Mouse (Mus musculus) G1E (cell line): Measurements from ENCODE around the gene Cyb5r1. TPM values are rescaled to one million over a fixed set of nuclear protein-coding genes. Genes with fewer than 3 reads are reported as not detected.
A peak's percentile ranks its signal among the peaks of the same experiment; 100 is the strongest.

ENCODE experiments used
- ATAC-seq: 2 replicates; pipeline ENCODE4 v1.8.0; 2016; ENCODE audit warnings: mild to moderate bottlenecking; ENCODE audit not compliant: insufficient number of reproducible peaks, poor library complexity, low FRiP score, severe bottlenecking; ENCODE audit errors: extremely low read depth
- DNase-seq: peaks from one replicate; pipeline ENCODE4 v3.0.0; 2012; ENCODE audit warnings: low spot score
- H3K27me3 ChIP-seq: 2 replicates; pipeline ENCODE4 v1.6.1; 2012; ENCODE audit warnings: mild to moderate bottlenecking, low read length, inconsistent platforms; ENCODE audit not compliant: insufficient read depth
- H3K36me3 ChIP-seq: replicated peaks from 2 replicates; pipeline ENCODE3; 2012; ENCODE audit warnings: mild to moderate bottlenecking, inconsistent platforms
- H3K4me1 ChIP-seq: 2 replicates; pipeline ENCODE4 v1.6.1; 2012; ENCODE audit warnings: low read depth, low read length, inconsistent platforms, mixed read lengths; ENCODE audit not compliant: insufficient read depth
- H3K4me3 ChIP-seq: 2 replicates; pipeline ENCODE4 v1.5.1; 2012; ENCODE audit warnings: low read depth, mild to moderate bottlenecking, inconsistent platforms, low read length, moderate library complexity, mixed read lengths
- H3K9me3 ChIP-seq: replicated peaks from 2 replicates; pipeline ENCODE4 v1.6.1; 2012; ENCODE audit warnings: inconsistent platforms
- CTCF ChIP-seq: IDR thresholded peaks from 2 replicates; pipeline ENCODE4 v1.5.1; 2012; ENCODE audit warnings: low read depth, low read length, inconsistent platforms, mixed read lengths
- GATA1 ChIP-seq: IDR thresholded peaks from 2 replicates; pipeline ENCODE4 v1.6.1; 2012; ENCODE audit warnings: borderline replicate concordance, low read length, inconsistent platforms, mixed read lengths
- GATA2 ChIP-seq: IDR thresholded peaks from 2 replicates; pipeline ENCODE4 v1.6.1; 2012; ENCODE audit warnings: low read depth, low read length, inconsistent platforms, borderline replicate concordance
- POLR2AphosphoS5 ChIP-seq: IDR thresholded peaks from 2 replicates; pipeline ENCODE4 v1.6.1; 2012; ENCODE audit warnings: low read depth, low read length, inconsistent platforms; ENCODE audit not compliant: insufficient replicate concordance
- TAL1 ChIP-seq: conservative IDR thresholded peaks from 2 replicates; pipeline ENCODE4 v1.6.1; 2012; ENCODE audit warnings: low read depth, low read length, inconsistent platforms, mixed read lengths
- polyA plus RNA-seq: library from polyadenylated mRNA; stranded (reverse); fragments of >175 nt; gene quantifications from 2 replicates; pipeline ENCODE4 v1.2.3, GENCODE M21; 2012
- total RNA-seq, 2 experiments: library from RNA; stranded (forward) in 1 of 2; stranded (reverse) in 1 of 2; fragments of 200-1000 nt in 1 of 2; fragments of >200 nt in 1 of 2; fragmentation: Nextera tagmentation in 1 of 2; gene quantifications; 2 replicates each; pipeline ENCODE4 v1.2.3; 2014 to 2017

Cyb5r1 gene
- total and polyA plus RNA-seq, 3 experiments: 42.1 to 115 (median 59.5) TPM

DNA sequence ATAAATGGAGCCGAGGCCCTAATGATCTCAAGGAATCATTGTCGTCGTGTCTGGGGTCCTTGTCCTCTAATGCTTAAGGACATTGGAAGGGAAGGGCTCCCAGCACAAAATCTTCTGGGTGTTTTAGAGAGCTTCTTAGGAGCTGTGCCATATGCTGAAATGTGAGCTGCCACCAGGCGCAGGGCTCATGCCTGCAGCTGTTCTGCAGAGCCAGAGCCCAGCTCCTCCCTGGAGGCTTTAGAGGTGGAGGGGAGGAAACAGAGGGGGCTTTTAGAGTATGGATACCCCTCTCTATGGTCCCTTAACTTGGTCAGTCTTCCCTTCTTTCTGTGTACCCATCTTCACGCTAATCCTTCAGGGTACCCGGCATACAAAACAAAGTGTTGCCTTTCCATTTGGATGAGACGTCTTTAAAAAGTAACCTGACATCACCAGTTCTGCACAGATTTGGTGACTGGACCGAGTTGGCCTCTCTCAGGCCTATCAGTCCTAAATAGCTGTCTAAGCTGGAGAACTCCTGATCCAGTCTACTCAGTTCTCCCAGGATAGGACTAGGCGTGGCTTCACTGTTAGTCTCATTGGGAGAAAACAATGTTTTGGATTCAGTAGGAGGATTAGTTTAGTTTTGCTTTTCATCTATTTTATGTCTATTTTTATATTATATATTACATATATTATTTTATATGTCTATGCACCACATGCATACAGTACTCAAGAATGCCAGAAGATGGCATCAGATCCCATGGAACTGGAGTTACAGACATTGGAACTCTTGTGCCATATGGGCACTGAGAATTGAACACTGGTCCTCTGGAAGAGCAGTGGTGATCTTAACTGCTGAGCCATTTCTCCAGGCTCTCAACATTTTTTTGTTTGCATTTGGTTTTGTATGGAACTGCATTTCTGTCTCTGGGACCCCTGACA lies 6.6 kb downstream of the Cyb5r1 start:
- DNase-seq (no peak), ATAC-seq (no peak)
- Histone ChIP-seq H3K27me3 (no peaks in the 10 kb centered on the region), H3K4me3 (no peak overlapping the region), H3K4me1 (peaks cover 39% of the 10 kb centered on the region), H3K36me3 (peaks cover 69% of the 10 kb centered on the region), H3K9me3 (no peaks in the 10 kb centered on the region)
- TF ChIP-seq GATA2: no peak
- TF ChIP-seq CTCF: no peak
- TF ChIP-seq TAL1: no peak
- no peak for TF ChIP-seq POLR2AphosphoS5
- no peak for TF ChIP-seq GATA1

DNA sequence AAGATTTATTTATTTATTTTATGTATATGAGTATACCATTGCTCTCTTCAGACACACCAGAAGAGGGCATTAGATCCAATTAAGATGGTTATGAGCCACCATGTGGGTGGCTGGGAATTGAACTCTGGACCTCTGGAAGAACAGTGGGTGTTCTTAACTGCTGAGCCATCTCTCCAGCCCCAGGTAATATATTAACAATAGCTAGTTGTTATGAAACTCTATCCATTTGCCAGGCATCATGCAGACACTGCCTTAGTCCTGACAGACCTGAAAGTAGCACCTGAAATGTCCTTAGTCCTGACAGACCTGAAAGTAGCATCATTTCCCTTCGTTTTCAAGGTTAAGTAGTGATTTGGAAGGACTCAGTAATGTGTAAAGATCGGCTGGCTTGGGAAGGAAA lies 8.7 kb downstream of the Cyb5r1 start:
- Histone ChIP-seq H3K9me3 (no peaks in the 10 kb centered on the region), H3K4me1 (peaks cover 46% of the 10 kb centered on the region), H3K36me3 (peaks cover 65% of the 10 kb centered on the region), H3K4me3 (no peak overlapping the region), H3K27me3 (no peaks in the 10 kb centered on the region)
- ATAC-seq (no peak), DNase-seq (no peak)
- no peak for TF ChIP-seq GATA1
- TF ChIP-seq POLR2AphosphoS5: no peak
- TF ChIP-seq TAL1: no peak
- TF ChIP-seq GATA2: no peak
- no peak for TF ChIP-seq CTCF

DNA sequence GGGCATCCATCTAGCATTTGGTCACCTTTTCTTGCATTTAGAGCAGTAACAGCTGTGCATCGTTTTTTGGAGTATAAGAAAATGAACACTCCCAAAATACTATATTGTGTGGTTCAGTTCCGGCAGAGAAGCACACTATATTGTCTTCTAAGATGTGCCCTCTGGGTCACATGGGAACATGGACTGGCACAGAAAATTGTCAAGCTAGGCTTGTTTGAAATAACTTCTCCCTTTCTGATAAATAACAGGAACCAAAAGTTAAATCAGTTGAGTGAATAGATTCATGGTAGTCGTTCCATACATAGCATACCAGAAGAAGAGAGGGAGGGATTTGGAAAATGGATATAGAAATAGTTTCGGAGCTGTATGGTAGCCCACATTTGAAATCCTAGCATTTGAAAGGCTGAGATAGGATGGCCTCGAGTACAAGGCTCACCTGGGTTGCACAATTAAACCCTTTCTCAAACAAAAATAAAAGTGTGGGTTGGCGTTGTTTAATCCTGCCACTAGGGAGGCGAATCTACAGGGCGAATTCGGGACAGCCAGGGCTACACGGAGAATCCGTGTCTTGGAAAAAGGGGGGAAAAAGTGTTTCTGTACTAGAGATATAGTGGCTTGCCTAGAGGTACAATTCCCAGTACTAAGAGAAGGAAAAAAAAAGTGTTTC lies 9.3 kb downstream of the Cyb5r1 start:
- ATAC-seq: no peak

DNA sequence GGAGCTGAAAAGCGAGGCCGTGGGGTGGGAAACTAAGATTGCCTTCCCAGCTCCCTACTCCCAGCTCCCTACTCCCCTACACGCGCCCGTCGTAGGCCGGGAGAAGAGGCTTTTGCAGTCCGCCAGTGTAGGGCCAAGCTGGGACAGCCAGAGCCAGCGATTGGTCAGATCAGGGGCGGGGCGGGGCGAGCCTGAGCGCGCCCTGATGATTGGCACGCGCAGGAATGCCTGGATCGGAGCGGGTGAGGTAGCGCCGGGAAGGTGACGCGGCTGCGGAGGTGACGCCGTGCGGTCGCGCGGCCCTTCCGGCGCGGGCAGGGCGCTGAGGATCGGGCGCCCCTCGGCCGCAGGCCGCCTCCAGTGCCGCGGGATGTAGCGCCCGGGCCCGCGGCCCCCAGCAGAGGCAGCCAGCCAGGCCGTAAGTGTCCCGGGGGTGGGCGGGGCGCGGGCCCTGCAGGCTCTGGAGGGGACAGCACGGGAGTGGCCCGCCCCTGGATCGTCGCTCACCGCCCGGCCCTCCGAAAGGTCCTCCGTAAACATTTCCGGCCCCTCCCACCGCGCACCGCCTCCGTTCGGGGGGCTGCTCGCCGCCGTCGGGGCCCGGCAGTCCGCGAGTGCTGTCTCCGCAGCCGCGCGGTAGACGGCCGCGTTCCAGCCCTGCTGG lies 9.9 kb downstream of the Cyb5r1 start, which contains the start of gene Adipor1:
Adipor1 (plus strand) TSS at position 211 of the 664 bp plus-strand sequence.
- ATAC-seq (peak; percentile 98), DNase-seq (peak; percentile 96)
- no peaks in the 10 kb centered on the region for H3K9me3 ChIP-seq
- peak within 1 kb of the TSS; percentile 82 for H3K4me3 ChIP-seq
- TF ChIP-seq GATA2 (no peak), POLR2AphosphoS5 (no peak), TAL1 (no peak), GATA1 (no peak), CTCF (no peak)
- H3K4me1 ChIP-seq: peaks cover 58% of the 10 kb centered on the region
- peaks cover 65% of the 10 kb centered on the region for H3K36me3 ChIP-seq
- H3K27me3 ChIP-seq: no peaks in the 10 kb centered on the region

More for the DNA sequence above, 9.3 kb downstream of the Cyb5r1 start:
- peaks cover 52% of the 10 kb centered on the region for H3K4me1 ChIP-seq
- TF ChIP-seq GATA1: no peak
- TF ChIP-seq POLR2AphosphoS5: no peak
- no peak for TF ChIP-seq TAL1
- no peak for TF ChIP-seq CTCF
- no peak for TF ChIP-seq GATA2
- no peaks in the 10 kb centered on the region for H3K27me3 ChIP-seq
- H3K4me3 ChIP-seq: peak overlapping the region; percentile 82
- peaks cover 65% of the 10 kb centered on the region for H3K36me3 ChIP-seq
- H3K9me3 ChIP-seq: no peaks in the 10 kb centered on the region
- DNase-seq: no peak

DNA sequence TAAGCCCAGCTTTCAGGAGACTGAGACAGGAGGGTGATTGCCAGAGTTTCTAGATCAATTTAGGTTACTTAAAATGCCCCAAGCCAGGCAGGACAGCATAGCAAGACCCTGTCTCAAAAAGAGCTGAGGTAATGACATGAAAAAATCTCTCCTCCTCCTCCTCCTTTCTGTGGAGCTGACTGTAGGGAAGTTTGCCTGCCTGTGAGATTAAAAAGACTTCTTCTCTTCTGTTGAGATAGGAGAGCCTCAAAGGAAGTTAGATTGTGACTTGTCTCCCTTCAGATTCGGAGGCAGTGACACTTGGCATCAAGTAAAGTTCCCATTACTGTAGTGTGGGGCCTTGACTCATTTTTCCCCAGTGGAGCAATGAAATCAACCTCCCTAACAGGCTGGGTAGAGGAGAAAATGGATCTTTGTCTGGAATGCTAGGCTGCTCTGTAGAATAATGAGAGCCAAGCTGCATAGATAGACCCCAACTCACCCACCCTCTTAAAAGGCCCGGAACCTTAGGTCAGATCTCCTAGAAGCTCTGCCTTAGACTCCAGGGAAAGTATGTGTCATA lies 13.1 kb downstream of the Cyb5r1 start:
- no peak for DNase-seq
- peaks cover 81% of the 10 kb centered on the region for H3K4me1 ChIP-seq
- no peak overlapping the region for H3K4me3 ChIP-seq
- peaks cover 63% of the 10 kb centered on the region for H3K36me3 ChIP-seq
- H3K27me3 ChIP-seq: no peaks in the 10 kb centered on the region
- no peak for TF ChIP-seq GATA1
- no peak for ATAC-seq
- no peaks in the 10 kb centered on the region for H3K9me3 ChIP-seq

DNA sequence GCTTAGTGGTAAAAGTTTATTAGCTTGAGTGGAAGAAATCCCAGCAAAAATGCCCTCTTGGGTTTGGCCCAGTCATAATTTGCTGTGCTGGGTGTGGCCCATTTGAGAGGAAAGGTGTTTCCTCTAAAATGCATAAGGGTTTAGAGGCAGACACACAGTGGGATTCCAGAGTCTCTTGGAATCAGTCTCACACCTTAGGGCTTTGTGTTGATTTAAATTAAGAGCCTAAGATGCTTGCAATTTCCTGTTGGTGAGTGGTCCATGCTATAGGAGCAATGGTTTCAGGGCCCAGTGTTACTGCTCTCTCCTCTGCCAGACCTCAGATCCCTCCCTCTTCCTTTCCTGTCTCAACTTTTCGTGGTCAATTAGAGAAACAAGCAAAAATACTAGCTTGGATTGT lies 13.8 kb downstream of the Cyb5r1 start:
- H3K27me3 ChIP-seq: no peaks in the 10 kb centered on the region
- H3K4me3 ChIP-seq: no peak overlapping the region
- H3K4me1 ChIP-seq: peaks cover 85% of the 10 kb centered on the region
- no peak for TF ChIP-seq GATA1
- no peak for TF ChIP-seq CTCF
- no peak for TF ChIP-seq POLR2AphosphoS5
- no peak for TF ChIP-seq TAL1
- no peak for TF ChIP-seq GATA2
- H3K36me3 ChIP-seq: peaks cover 69% of the 10 kb centered on the region
- DNase-seq (no peak), ATAC-seq (no peak)
- no peaks in the 10 kb centered on the region for H3K9me3 ChIP-seq
